Comparison of ENCODE assay signal across 26 mouse cellular contexts in genomic region chr13:69700827-69701226, GRCm38 (mm10). TPM values are rescaled to one million over a fixed set of nuclear protein-coding genes. Genes with fewer than 3 reads are reported as not detected.
DNase-seq lines count a peak whose midpoint lies in the region; ATAC-seq and TF ChIP-seq lines count a peak whose summit lies in the region.
"Had no signal": no experiment of that assay in that cellular context is flagged by ENCODE, and none has a peak within 500 bp of the region (broad histone marks: within the 10 kb centered on the region; RNA-seq: fewer than 3 reads in every experiment).

No protein-coding gene starts in this region.

- 48% methylated on average over 1 of the region's 1 CpGs for WGBS in liver, embryonic 11.5 days
- WGBS in liver, postnatal 0 days (ENCODE audit: insufficient replicate concordance), result 35% methylated on average over 1 of the region's 1 CpGs
- 45% methylated on average over 1 of the region's 1 CpGs for WGBS in midbrain, embryonic 15.5 days
- WGBS in heart, embryonic 11.5 days (ENCODE audit: insufficient replicate concordance), result 67% methylated on average over 1 of the region's 1 CpGs

- no peaks in the 10 kb centered on the region for H3K4me1 ChIP-seq in liver, embryonic 11.5 days (replicated peaks; ENCODE audit: control insufficient read depth, insufficient read depth, low read length)
- H3K4me1 ChIP-seq in liver, postnatal 0 days (ENCODE audit: insufficient read depth), result peaks cover 10% of the 10 kb centered on the region
- no peaks in the 10 kb centered on the region for H3K4me1 ChIP-seq in midbrain, embryonic 15.5 days
- no peaks in the 10 kb centered on the region for H3K4me1 ChIP-seq in heart, embryonic 11.5 days (ENCODE audit: control insufficient read depth, insufficient read depth, low read length)
- H3K4me1 ChIP-seq: embryonic facial prominence, embryonic 12.5 days; intestine, embryonic 15.5 days had no signal

- peak; percentile 72 for ATAC-seq in liver, embryonic 11.5 days (replicated peaks; ENCODE audit: low FRiP score)
- ATAC-seq in liver, postnatal 0 days, result peak; percentile 92
- ATAC-seq in midbrain, embryonic 15.5 days (replicated peaks), result no peak
- no peak for ATAC-seq in heart, embryonic 11.5 days (replicated peaks; ENCODE audit: insufficient number of reproducible peaks, low FRiP score, low TSS enrichment)
- ATAC-seq: forebrain, postnatal 0 days; hindbrain, embryonic 16.5 days; intestine, embryonic 15.5 days; lung, postnatal 0 days; Patski had no signal

- no peak overlapping the region for H3K9ac ChIP-seq in liver, embryonic 11.5 days (ENCODE audit: low read depth, low read length)
- H3K9ac ChIP-seq in liver, postnatal 0 days (replicated peaks), result no peak overlapping the region
- no peak overlapping the region for H3K9ac ChIP-seq in midbrain, embryonic 15.5 days
- H3K9ac ChIP-seq in heart, embryonic 11.5 days (ENCODE audit: low read depth, low read length), result no peak overlapping the region
- H3K9ac ChIP-seq: embryonic facial prominence, embryonic 12.5 days; forebrain, postnatal 0 days; intestine, embryonic 15.5 days had no signal

- H3K4me2 ChIP-seq in liver, embryonic 11.5 days, result no peak overlapping the region
- no peak overlapping the region for H3K4me2 ChIP-seq in liver, postnatal 0 days (ENCODE audit: low read depth, low read length)
- H3K4me2 ChIP-seq in midbrain, embryonic 15.5 days, result no peak overlapping the region
- no peak overlapping the region for H3K4me2 ChIP-seq in heart, embryonic 11.5 days
- H3K4me2 ChIP-seq: embryonic facial prominence, embryonic 12.5 days; intestine, embryonic 15.5 days; midbrain, embryonic 11.5 days had no signal

- no peaks in the 10 kb centered on the region for H3K27me3 ChIP-seq in liver, embryonic 11.5 days (replicated peaks; ENCODE audit: control insufficient read depth, insufficient read depth, low read length)
- H3K27me3 ChIP-seq in liver, postnatal 0 days (ENCODE audit: insufficient read depth, low read length), result no peaks in the 10 kb centered on the region
- H3K27me3 ChIP-seq in midbrain, embryonic 15.5 days (replicated peaks), result no peaks in the 10 kb centered on the region
- peaks cover 5% of the 10 kb centered on the region; the same call in 1 of the 2 replicates for H3K27me3 ChIP-seq in heart, embryonic 11.5 days (ENCODE audit: control insufficient read depth, insufficient read depth, low read length)
- H3K27me3 ChIP-seq: intestine, embryonic 15.5 days; Patski had no signal

- no peak for TF ChIP-seq CTCF in liver, postnatal 0 days (IDR thresholded peaks at IDR 0.05; ENCODE audit: low read depth)
- no peak for TF ChIP-seq CTCF in layer of hippocampus, adult 2 months (conservative IDR thresholded peaks at IDR 0.05)

- TF ChIP-seq EP300 in liver, postnatal 0 days (IDR thresholded peaks at IDR 0.05; ENCODE audit: low read depth), result no peak

- DNase-seq in kidney, adult 9 months, result peak; percentile 60
- DNase-seq in kidney, postnatal 14 days, result peak; percentile 28
- DNase-seq in liver, embryonic 11.5 days (ENCODE audit: low spot score), result no peak
- DNase-seq in liver, postnatal 0 days, result peak; percentile 56
- no peak for DNase-seq in layer of hippocampus, adult 2 months (ENCODE audit: low spot score in 2 of 2)
- no peak for DNase-seq in heart, postnatal 25 days (ENCODE audit: low spot score)
- DNase-seq: adrenal gland, postnatal 36 days; B cell, adult 2 months; cerebellum, adult 11 months; cerebellum, postnatal 10 days; forebrain, postnatal 0 days; gastrocnemius, postnatal 25 days; thymus, adult 18-20 months; thymus, postnatal 4 days had no signal

- intact Hi-C loops in heart, postnatal 25 days (cut with DNase I), result no loop called here

- H3K4me3 ChIP-seq in liver, embryonic 11.5 days (ENCODE audit: low read depth, low read length), result no peak overlapping the region
- no peak overlapping the region for H3K4me3 ChIP-seq in liver, postnatal 0 days (ENCODE audit: low read depth, low read length)
- H3K4me3 ChIP-seq in midbrain, embryonic 15.5 days, result no peak overlapping the region
- no peak overlapping the region for H3K4me3 ChIP-seq in heart, embryonic 11.5 days (ENCODE audit: low read depth, low read length)
- H3K4me3 ChIP-seq in layer of hippocampus, adult 2 months, result no peak overlapping the region
- H3K4me3 ChIP-seq: embryonic facial prominence, embryonic 12.5 days; intestine, embryonic 15.5 days had no signal

- H3K27ac ChIP-seq in liver, embryonic 11.5 days (ENCODE audit: low read depth, low read length), result peak overlapping the region; percentile 49; the same call in 1 of the 2 replicates
- peak overlapping the region; percentile 82 for H3K27ac ChIP-seq in liver, postnatal 0 days (ENCODE audit: low read depth)
- H3K27ac ChIP-seq in midbrain, embryonic 15.5 days, result no peak overlapping the region
- H3K27ac ChIP-seq in heart, embryonic 11.5 days (ENCODE audit: low read depth, low read length), result no peak overlapping the region
- H3K27ac ChIP-seq in layer of hippocampus, adult 2 months, result no peak overlapping the region
- H3K27ac ChIP-seq: embryonic facial prominence, embryonic 12.5 days; intestine, embryonic 15.5 days had no signal

- H3K36me3 ChIP-seq in liver, embryonic 11.5 days (ENCODE audit: control insufficient read depth, insufficient read depth, low read length), result no peaks in the 10 kb centered on the region
- H3K36me3 ChIP-seq in liver, postnatal 0 days (replicated peaks; ENCODE audit: insufficient read depth, low read length), result no peaks in the 10 kb centered on the region
- H3K36me3 ChIP-seq in midbrain, embryonic 15.5 days (replicated peaks), result 0 out of 2 replicates have a peak, but pooled peaks cover 3% of the 10 kb centered on the region
- H3K36me3 ChIP-seq in heart, embryonic 11.5 days (ENCODE audit: control insufficient read depth, insufficient read depth, low read length), result no peaks in the 10 kb centered on the region
- H3K36me3 ChIP-seq: embryonic facial prominence, embryonic 12.5 days; G1E; intestine, embryonic 15.5 days had no signal

- no peaks in the 10 kb centered on the region for H3K9me3 ChIP-seq in liver, embryonic 11.5 days (ENCODE audit: control insufficient read depth, low read length)
- H3K9me3 ChIP-seq in liver, postnatal 0 days (ENCODE audit: low read length), result no peaks in the 10 kb centered on the region
- no peaks in the 10 kb centered on the region for H3K9me3 ChIP-seq in midbrain, embryonic 15.5 days
- no peaks in the 10 kb centered on the region for H3K9me3 ChIP-seq in heart, embryonic 11.5 days (replicated peaks; ENCODE audit: control insufficient read depth, low read length)
- H3K9me3 ChIP-seq: embryonic facial prominence, embryonic 12.5 days; intestine, embryonic 15.5 days had no signal

RNA-seq across cellular contexts. Expression of gene Ube2ql1, which starts 38.9 kb away (rescaled TPM):
- 0.96 and 1.2 TPM in 2 replicates for polyA plus RNA-seq in liver, embryonic 11.5 days (2014; fragmentation: Nextera tagmentation; extraction: Ambion mirVana)
- polyA plus RNA-seq in liver, postnatal 0 days (2015; fragmentation: Nextera tagmentation; extraction: Ambion mirVana), result 0.09 TPM in 1 of 2 replicates, not detected in the other
- 24.0 and 25.1 TPM in 2 replicates for polyA plus RNA-seq in midbrain, embryonic 15.5 days (2015; fragmentation: Nextera tagmentation; extraction: Ambion mirVana)
- 1.4 and 1.7 TPM in 2 replicates for polyA plus RNA-seq in heart, embryonic 11.5 days (2014; fragmentation: Nextera tagmentation; extraction: Ambion mirVana)
- 100 to 1,000 TPM; 187 to 203 TPM for total RNA-seq in layer of hippocampus, adult 2 months (2021)
- total RNA-seq in heart, postnatal 25 days (2021), result 1 to 10 TPM; 3.2 to 4.8 TPM
- total RNA-seq: CH12.LX; hematopoietic stem cell, adult 5-6 weeks; neutrophil, adult 5-6 weeks had no signal
- polyA plus RNA-seq: G1E had no signal

Comparison
In these comparisons a context has a peak if more than half of its experiments do, and no peak if none do; other contexts are left out.
1. DNase-seq: peak in kidney, adult 9 months (single experiment), kidney, postnatal 14 days (single experiment) and liver, postnatal 0 days (single experiment); none in liver, embryonic 11.5 days (single experiment), layer of hippocampus, adult 2 months (0 of 2) and heart, postnatal 25 days (single experiment).
2. ATAC-seq: peak in liver, embryonic 11.5 days (single experiment) and liver, postnatal 0 days (single experiment); none in midbrain, embryonic 15.5 days (single experiment) and heart, embryonic 11.5 days (single experiment).
3. H3K27ac ChIP-seq: peak in liver, embryonic 11.5 days (single experiment) and liver, postnatal 0 days (single experiment); none in midbrain, embryonic 15.5 days (single experiment), heart, embryonic 11.5 days (single experiment) and layer of hippocampus, adult 2 months (single experiment).